Mouse (Mus musculus) liver, adult (tissue): ENCODE data around the gene Ackr3.

Experiments used
- GATA4 ChIP-seq: IDR thresholded peaks from 2 replicates; pipeline ENCODE4 v1.6.1; 2014; ENCODE audit warnings: mild to moderate bottlenecking, low read length; ENCODE audit not compliant: insufficient replicate concordance

The Ackr3 gene

GRCm38 (mm10) chr1:90186874-90187273 is 16.9 kb upstream of the Ackr3 start:
- TF ChIP-seq GATA4, result no peak

- no peak for TF ChIP-seq GATA4
Measured at GRCm38 (mm10) chr1:90189046-90189445, 14.7 kb upstream of the Ackr3 start.

- TF ChIP-seq GATA4, result no peak
Measured at GRCm38 (mm10) chr1:90201246-90201645, 2.5 kb upstream of the Ackr3 start.

GRCm38 (mm10) chr1:90201655-90202054 is 2.1 kb upstream of the Ackr3 start:
- no peak for TF ChIP-seq GATA4

GRCm38 (mm10) chr1:90202207-90202978 is 1.4 kb upstream of the Ackr3 start:
- TF ChIP-seq GATA4, result no peak

- TF ChIP-seq GATA4, result no peak
Measured at GRCm38 (mm10) chr1:90203341-90203740, 439 bp upstream of the Ackr3 start.

GRCm38 (mm10) chr1:90204821-90205220 is 1.0 kb downstream of the Ackr3 start:
- TF ChIP-seq GATA4, result no peak

GRCm38 (mm10) chr1:90205223-90205622 is 1.4 kb downstream of the Ackr3 start:
- TF ChIP-seq GATA4, result no peak

- TF ChIP-seq GATA4, result no peak
Measured at GRCm38 (mm10) chr1:90206684-90207083, 2.9 kb downstream of the Ackr3 start.

GRCm38 (mm10) chr1:90207279-90207678 is 3.5 kb downstream of the Ackr3 start:
- TF ChIP-seq GATA4, result no peak

GRCm38 (mm10) chr1:90207739-90208502 is 4.1 kb downstream of the Ackr3 start:
- no peak for TF ChIP-seq GATA4

GRCm38 (mm10) chr1:90208503-90208860 is 4.7 kb downstream of the Ackr3 start:
- no peak for TF ChIP-seq GATA4

- TF ChIP-seq GATA4, result no peak
Measured at GRCm38 (mm10) chr1:90209069-90209468, 5.3 kb downstream of the Ackr3 start.

- TF ChIP-seq GATA4, result no peak
Measured at GRCm38 (mm10) chr1:90209741-90210140, 6.0 kb downstream of the Ackr3 start.

- TF ChIP-seq GATA4, result no peak
Measured at GRCm38 (mm10) chr1:90210346-90210745, 6.6 kb downstream of the Ackr3 start.

- no peak for TF ChIP-seq GATA4
Measured at GRCm38 (mm10) chr1:90210761-90211160, 7.0 kb downstream of the Ackr3 start.

GRCm38 (mm10) chr1:90212376-90212775 is 8.6 kb downstream of the Ackr3 start:
- no peak for TF ChIP-seq GATA4

- TF ChIP-seq GATA4, result no peak
Measured at GRCm38 (mm10) chr1:90212901-90213300, 9.1 kb downstream of the Ackr3 start.
